Mouse (Mus musculus) hindbrain, embryonic 13.5 days (tissue): ENCODE data around the gene Sec23ip. TPM values are rescaled to one million over a fixed set of nuclear protein-coding genes. Genes with fewer than 3 reads are reported as not detected.

Experiments
- ATAC-seq: fragments of 200-750 bp; cut with Nextera tagmentation; 2 replicates; pipeline ENCODE4 v1.8.0; 2017; ENCODE audit warnings: moderate TSS enrichment; ENCODE audit not compliant: low FRiP score
- H3K27ac ChIP-seq: fragments of 300-500 bp; sonication (generic); 2 replicates; pipeline ENCODE4 v1.5.1; 2015; ENCODE audit warnings: inconsistent platforms, mild to moderate bottlenecking, moderate library complexity
- H3K27me3 ChIP-seq: fragments of 300-500 bp; sonication (generic); 2 replicates; pipeline ENCODE4 v1.6.1; 2015; ENCODE audit warnings: mild to moderate bottlenecking, inconsistent platforms
- H3K36me3 ChIP-seq: fragments of 300-500 bp; sonication (generic); 2 replicates; pipeline ENCODE4 v1.6.1; 2015; ENCODE audit warnings: mild to moderate bottlenecking, inconsistent platforms
- H3K4me1 ChIP-seq: fragments of 300-500 bp; sonication (generic); replicated peaks from 2 replicates; pipeline ENCODE4 v1.6.1; 2015; ENCODE audit warnings: inconsistent platforms
- H3K4me2 ChIP-seq: fragments of 300-500 bp; sonication (generic); 2 replicates; pipeline ENCODE4 v1.6.1; 2015; ENCODE audit warnings: inconsistent platforms, mild to moderate bottlenecking, moderate library complexity
- H3K4me3 ChIP-seq: fragments of 300-500 bp; sonication (generic); 2 replicates; pipeline ENCODE4 v1.5.1; 2015; ENCODE audit warnings: mild to moderate bottlenecking, inconsistent platforms
- H3K9ac ChIP-seq: fragments of 300-500 bp; sonication (generic); 2 replicates; pipeline ENCODE4 v1.6.1; 2015; ENCODE audit warnings: mild to moderate bottlenecking, inconsistent platforms
- H3K9me3 ChIP-seq: fragments of 300-500 bp; sonication (generic); 2 replicates; pipeline ENCODE4 v1.6.1; 2016; ENCODE audit warnings: inconsistent platforms
- WGBS: fragments of 180-500 bp; shearing (Covaris S2); methylation state at CpG from one replicate; pipeline ENCODE4 v1.1.7; 2015; 5-methylcytosine and 5-hydroxymethylcytosine counted together
- microRNA-seq: library from miRNA; unstranded; fragments of <30 nt; microRNA quantifications from one replicate; pipeline ENCODE4, GENCODE M21; 2016
- polyA plus RNA-seq: library from polyadenylated mRNA; unstranded; fragments of >200 nt; fragmentation: Nextera tagmentation; extraction: Ambion mirVana; gene quantifications from 2 replicates; pipeline ENCODE4 v1.2.1, GENCODE M21; 2015

Gene Sec23ip
- polyA plus RNA-seq, 1 experiment from 2014 or later, result 44.0 TPM

- 88% methylated on average over 4 of the region's 4 CpGs for WGBS
- Histone ChIP-seq H3K9ac (no peak overlapping the region), H3K4me2 (no peak overlapping the region), H3K27ac (no peak overlapping the region), H3K4me1 (no peaks in the 10 kb centered on the region), H3K36me3 (peaks cover 18% of the 10 kb centered on the region), H3K27me3 (no peaks in the 10 kb centered on the region), H3K9me3 (no peaks in the 10 kb centered on the region), H3K4me3 (no peak overlapping the region)
- no peak for ATAC-seq
Measured at GRCm38 (mm10) chr7:128790045-128790444, 45.3 kb downstream of the Sec23ip start.

GRCm38 (mm10) chr7:128793464-128793863 is 48.7 kb downstream of the Sec23ip start:
- ATAC-seq, result no peak
- no peaks in the 10 kb centered on the region for H3K27me3 ChIP-seq
- H3K27ac ChIP-seq, result no peak overlapping the region
- H3K9me3 ChIP-seq, result no peaks in the 10 kb centered on the region
- no peaks in the 10 kb centered on the region for H3K4me1 ChIP-seq
- WGBS, result 83% methylated on average over 4 of the region's 4 CpGs
- H3K4me2 ChIP-seq, result no peak overlapping the region
- no peak overlapping the region for H3K9ac ChIP-seq
- no peak overlapping the region for H3K4me3 ChIP-seq
- no peaks in the 10 kb centered on the region for H3K36me3 ChIP-seq

GRCm38 (mm10) chr7:128824986-128825563 is 80.3 kb downstream of the Sec23ip start:
- H3K27ac ChIP-seq, result no peak overlapping the region
- 90% methylated on average over 5 of the region's 5 CpGs for WGBS
- H3K36me3 ChIP-seq, result no peaks in the 10 kb centered on the region
- 0 out of 2 replicates have a peak, but pooled peaks cover 6% of the 10 kb centered on the region for H3K27me3 ChIP-seq
- ATAC-seq, result no peak
- no peak overlapping the region for H3K9ac ChIP-seq
- no peaks in the 10 kb centered on the region for H3K4me1 ChIP-seq
- no peaks in the 10 kb centered on the region for H3K9me3 ChIP-seq
- no peak overlapping the region for H3K4me2 ChIP-seq
- no peak overlapping the region for H3K4me3 ChIP-seq

- ATAC-seq, result no peak
- H3K9me3 ChIP-seq, result no peaks in the 10 kb centered on the region
- H3K4me2 ChIP-seq, result no peak overlapping the region
- H3K9ac ChIP-seq, result no peak overlapping the region
- no peaks in the 10 kb centered on the region for H3K4me1 ChIP-seq
- no peak overlapping the region for H3K4me3 ChIP-seq
- WGBS, result 67% methylated on average over 12 of the region's 12 CpGs
- no peak overlapping the region for H3K27ac ChIP-seq
- peaks cover 19% of the 10 kb centered on the region for H3K27me3 ChIP-seq
- H3K36me3 ChIP-seq, result no peaks in the 10 kb centered on the region
Measured at GRCm38 (mm10) chr7:128832455-128833081, 87.8 kb downstream of the Sec23ip start.

GRCm38 (mm10) chr7:128833196-128833595 is 88.5 kb downstream of the Sec23ip start:
- Histone ChIP-seq H3K4me2 (no peak overlapping the region), H3K27ac (no peak overlapping the region), H3K27me3 (peaks cover 19% of the 10 kb centered on the region), H3K9ac (no peak overlapping the region), H3K4me3 (no peak overlapping the region), H3K4me1 (no peaks in the 10 kb centered on the region), H3K36me3 (no peaks in the 10 kb centered on the region), H3K9me3 (no peaks in the 10 kb centered on the region)
- no peak for ATAC-seq
- WGBS, result 90% methylated on average over 4 of the region's 4 CpGs

Small RNA genes within 50 kb of the gene (microRNA-seq; reads per million reads assigned to microRNA genes)
- gene Gm25778, result not detected

Other genes starting within 250 kb of the Sec23ip start
- 3.2 and 3.3 TPM in 2 replicates for gene Bag3, start 221.3 kb upstream of the Sec23ip start, polyA plus RNA-seq
- 305 and 308 TPM in 2 replicates for gene Inpp5f, start 133.6 kb upstream of the Sec23ip start, polyA plus RNA-seq
- 53.8 and 57.1 TPM in 2 replicates for gene Mcmbp, start 4.4 kb upstream of the Sec23ip start, polyA plus RNA-seq